Mouse (Mus musculus) liver (tissue): Measurements from ENCODE around the gene Ncam1.

Experiments
- DNase-seq: peaks from one replicate; pipeline ENCODE4 v3.0.0-alpha.2; 2020; ENCODE audit warnings: mixed read lengths

The Ncam1 gene

GRCm38 (mm10) chr9:49798806-49799205 lies at the start of gene Ncam1:
Gene Ncam1, minus strand, starts transcription at chr9:49798925.
- peak; percentile 76 for DNase-seq

GRCm38 (mm10) chr9:49834013-49834412 lies 35.3 kb upstream of the Ncam1 start:
- DNase-seq = no peak

- no peak for DNase-seq
These were observed 28.9 kb upstream of the Ncam1 start for GRCm38 (mm10) chr9:49827671-49828070.

- no peak for DNase-seq
These were observed 17.5 kb upstream of the Ncam1 start for GRCm38 (mm10) chr9:49816115-49816650.

GRCm38 (mm10) chr9:49814442-49814841 lies 15.7 kb upstream of the Ncam1 start:
- no peak for DNase-seq

GRCm38 (mm10) chr9:49803222-49803621 lies 4.5 kb upstream of the Ncam1 start:
- DNase-seq = no peak

- peak; percentile 42 for DNase-seq
These were observed 729 bp downstream of the Ncam1 start for GRCm38 (mm10) chr9:49797821-49798571.

GRCm38 (mm10) chr9:49797508-49797820 lies 1.3 kb downstream of the Ncam1 start:
- no peak for DNase-seq

GRCm38 (mm10) chr9:49796618-49797507 lies 1.9 kb downstream of the Ncam1 start:
- DNase-seq = peak; percentile 61

- no peak for DNase-seq
These were observed 2.8 kb downstream of the Ncam1 start for GRCm38 (mm10) chr9:49795881-49796280.

GRCm38 (mm10) chr9:49793987-49794550 lies 4.7 kb downstream of the Ncam1 start:
- DNase-seq = no peak

GRCm38 (mm10) chr9:49793241-49793640 lies 5.5 kb downstream of the Ncam1 start:
- DNase-seq = no peak

GRCm38 (mm10) chr9:49792646-49793045 lies 6.1 kb downstream of the Ncam1 start:
- DNase-seq = no peak

- DNase-seq = no peak
These were observed 17.5 kb downstream of the Ncam1 start for GRCm38 (mm10) chr9:49781016-49781772.

GRCm38 (mm10) chr9:49777015-49777637 lies 21.6 kb downstream of the Ncam1 start:
- DNase-seq = no peak

- no peak for DNase-seq
These were observed 32.1 kb downstream of the Ncam1 start for GRCm38 (mm10) chr9:49766634-49767033.

- DNase-seq = no peak
These were observed 38.2 kb downstream of the Ncam1 start for GRCm38 (mm10) chr9:49760571-49760970.

GRCm38 (mm10) chr9:49758436-49758835 lies 40.3 kb downstream of the Ncam1 start:
- DNase-seq = no peak

- DNase-seq = no peak
These were observed 40.7 kb downstream of the Ncam1 start for GRCm38 (mm10) chr9:49757986-49758385.

GRCm38 (mm10) chr9:49757582-49757981 lies 41.1 kb downstream of the Ncam1 start:
- DNase-seq = no peak

GRCm38 (mm10) chr9:49756725-49757124 lies 42.0 kb downstream of the Ncam1 start:
- DNase-seq = no peak

- DNase-seq = no peak
These were observed 43.5 kb downstream of the Ncam1 start for GRCm38 (mm10) chr9:49755214-49755613.
